Mouse (Mus musculus) cortical plate, adult 2 months (tissue): ENCODE measurements around the gene Enkd1.

Experiments
- CTCF ChIP-seq: fragments of 200-500 bp; IDR thresholded peaks from 2 replicates; pipeline ENCODE4 v1.5.1; 2011; ENCODE audit warnings: mild to moderate bottlenecking, control low read depth, low read length; ENCODE audit not compliant: insufficient read depth; ENCODE audit errors: extremely low read depth
- POLR2A ChIP-seq: fragments of 200-500 bp; IDR thresholded peaks from 2 replicates; pipeline ENCODE4 v1.6.1; 2011; ENCODE audit warnings: mild to moderate bottlenecking, low read length, control low read depth; ENCODE audit not compliant: insufficient read depth; ENCODE audit errors: extremely low read depth

DNA sequence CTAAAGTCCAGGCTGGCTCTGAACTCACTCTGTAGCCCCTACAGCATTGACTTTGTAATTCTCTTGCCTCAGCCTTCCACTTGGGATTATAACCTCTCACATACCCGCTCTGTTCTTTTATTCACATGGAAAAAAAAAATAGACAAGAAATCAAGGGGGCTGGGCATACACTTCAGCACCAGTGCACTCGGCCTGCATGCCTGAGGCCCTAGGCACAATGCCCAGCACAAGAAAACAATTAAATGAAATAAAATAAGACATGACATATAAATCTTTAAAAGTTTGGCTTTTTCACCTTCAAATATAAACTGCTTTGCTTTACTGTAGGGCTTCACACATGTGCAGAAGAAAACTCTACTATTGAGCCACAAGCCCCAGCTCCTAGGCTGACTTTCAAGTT is 45.9 kb upstream of the Enkd1 start:
- TF ChIP-seq CTCF (no peak), POLR2A (no peak)
